Mouse (Mus musculus) liver (tissue): ENCODE measurements around the gene Twsg1.

Experiments
- DNase-seq: peaks from one replicate; pipeline ENCODE4 v3.0.0-alpha.2; 2020; ENCODE audit warnings: mixed read lengths

Twsg1 gene

DNA sequence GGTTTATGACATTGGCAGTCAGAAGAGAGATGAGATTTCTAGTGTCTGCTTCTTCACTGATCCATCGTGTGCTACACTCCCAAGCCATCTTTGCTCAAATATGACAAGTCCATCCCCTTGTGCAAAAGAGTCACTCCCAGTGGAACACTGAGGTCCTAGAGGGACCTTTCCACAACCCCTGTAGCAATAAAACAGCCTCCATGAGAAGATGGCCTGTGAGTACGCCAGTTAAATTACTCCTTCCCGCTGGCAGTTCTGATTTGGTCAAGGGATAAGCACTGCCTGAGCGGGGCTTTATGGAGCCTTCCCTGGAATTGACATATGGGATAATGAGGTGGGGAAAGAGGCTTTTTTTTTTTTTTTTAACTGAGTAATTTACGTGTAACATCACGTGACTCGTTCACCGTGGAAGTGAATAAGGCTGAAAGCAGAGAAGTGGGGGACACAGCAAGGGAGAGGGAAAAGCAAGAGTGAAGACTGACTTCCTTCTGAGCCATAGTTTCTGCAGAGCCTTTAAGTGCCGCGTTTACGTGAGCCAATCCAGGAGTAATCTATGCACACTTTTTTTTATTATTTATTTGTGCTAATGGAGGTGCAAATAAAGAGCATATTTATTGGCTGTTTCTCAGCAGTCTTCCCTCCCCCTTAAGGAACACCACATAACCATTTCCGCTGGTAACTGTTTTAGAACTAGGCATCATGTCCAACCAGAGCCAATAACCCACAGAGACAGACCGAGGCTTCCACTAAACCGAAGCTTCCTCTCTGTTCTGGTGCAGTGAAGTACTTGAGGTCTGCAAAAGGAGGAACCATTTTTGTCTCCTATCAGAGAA is 65.1 kb downstream of the Twsg1 start, which contains the start of gene Ralbp1:
Ralbp1 (minus strand) TSS at position 102 of the 833 bp plus-strand sequence.
- DNase-seq, result peak; percentile 24

- DNase-seq, result no peak
Measured at GRCm38 (mm10) chr17:65885398-65885696, 65.7 kb downstream of the Twsg1 start.

- DNase-seq, result peak; percentile 99
Measured at GRCm38 (mm10) chr17:65884691-65885397, 66.2 kb downstream of the Twsg1 start.

DNA sequence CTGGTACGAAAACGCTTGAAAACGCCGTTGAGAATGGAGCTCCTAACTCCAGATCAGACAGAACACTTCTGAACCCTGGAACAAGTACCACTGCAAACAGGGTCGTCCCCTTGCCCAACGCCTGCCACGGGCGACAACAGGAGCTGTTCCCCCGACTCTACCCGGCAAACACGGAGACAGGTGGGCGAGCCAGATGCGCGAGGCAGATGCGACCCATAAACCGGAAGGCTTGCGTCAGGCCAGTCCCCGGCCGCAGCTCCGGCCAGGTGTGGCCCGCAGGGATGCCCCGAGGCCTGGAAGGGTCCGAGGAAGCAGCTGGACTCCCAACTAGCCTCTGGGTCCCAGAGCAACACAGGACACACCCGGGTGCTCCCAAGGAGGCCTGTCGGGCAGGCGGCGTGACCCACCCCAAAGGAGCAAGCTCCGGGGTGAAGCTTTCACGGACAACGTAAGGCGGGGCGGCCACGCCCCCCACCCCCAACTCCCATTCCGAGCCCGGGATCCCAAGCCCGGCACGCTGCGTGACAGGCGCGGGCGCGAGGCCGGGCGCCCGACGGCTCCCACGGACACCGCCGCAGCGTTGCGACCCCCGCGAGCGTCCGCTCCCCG is 66.9 kb downstream of the Twsg1 start:
- peak; percentile 69 for DNase-seq

- DNase-seq, result no peak
Measured at GRCm38 (mm10) chr17:65877026-65877425, 74.0 kb downstream of the Twsg1 start.

- no peak for DNase-seq
Measured at GRCm38 (mm10) chr17:65873834-65874233, 77.2 kb downstream of the Twsg1 start.

GRCm38 (mm10) chr17:65873156-65873555 is 77.9 kb downstream of the Twsg1 start:
- no peak for DNase-seq

DNA sequence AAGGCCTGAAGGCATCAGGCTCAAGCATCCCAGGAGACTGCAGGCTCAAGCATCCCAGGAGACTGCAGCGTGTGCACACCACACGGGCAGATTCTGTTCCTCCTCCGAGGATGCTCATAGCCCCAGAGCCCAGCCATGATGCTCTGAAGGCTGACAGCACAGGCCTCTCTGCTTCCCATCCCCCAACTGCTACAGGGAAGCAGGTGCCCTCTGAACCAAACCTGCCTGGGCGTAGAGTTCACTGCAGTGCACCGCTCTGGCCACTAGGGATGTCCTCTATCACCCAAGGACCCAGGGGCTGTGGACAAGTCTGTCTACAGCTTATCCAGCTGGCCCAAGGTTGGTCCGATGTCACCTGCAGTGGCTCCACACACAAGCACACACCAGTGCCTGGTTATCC is 78.4 kb downstream of the Twsg1 start:
- DNase-seq, result peak; percentile 56

- no peak for DNase-seq
Measured at GRCm38 (mm10) chr17:65872051-65872450, 79.0 kb downstream of the Twsg1 start.
